Mouse (Mus musculus) C2C12 (cell line): Measurements from ENCODE around the gene Ciz1.

Source experiments
- CEBPB ChIP-seq: IDR thresholded peaks from one replicate; pipeline ENCODE4 v1.6.1; 2011; ENCODE audit warnings: low read depth, mild to moderate bottlenecking, control low read depth, moderate library complexity
- CTCF ChIP-seq: IDR thresholded peaks from one replicate; pipeline ENCODE4 v1.5.1; 2011; ENCODE audit not compliant: control insufficient read depth, insufficient read depth, insufficient read length
- MAX ChIP-seq: IDR thresholded peaks from one replicate; pipeline ENCODE4 v1.6.1; 2011; ENCODE audit warnings: mild to moderate bottlenecking, control low read depth
- MYOD1 ChIP-seq: IDR thresholded peaks from one replicate; pipeline ENCODE4 v1.6.1; 2011; ENCODE audit warnings: low read depth; ENCODE audit not compliant: control insufficient read depth, insufficient read length
- MYOG ChIP-seq: IDR thresholded peaks from one replicate; pipeline ENCODE4 v1.6.1; 2011; ENCODE audit not compliant: control insufficient read depth, insufficient read length; ENCODE audit errors: extremely low read depth
- USF1 ChIP-seq: IDR thresholded peaks from one replicate; pipeline ENCODE4 v1.6.1; 2011; ENCODE audit warnings: low read depth, mild to moderate bottlenecking, control low read depth, moderate library complexity

GRCm38 (mm10) chr2:32412742-32413531 is 60.8 kb downstream of the Ciz1 start:
- TF ChIP-seq CTCF, result no peak
- no peak for TF ChIP-seq MYOG
- no peak for TF ChIP-seq MAX
- TF ChIP-seq CEBPB, result no peak
- no peak for TF ChIP-seq MYOD1
- TF ChIP-seq USF1, result no peak
